Mouse (Mus musculus) adipocyte (in vitro differentiated cells): ENCODE measurements around the gene Prcd.

Experiments
- DNase-seq: peaks from one replicate; pipeline ENCODE4 v3.0.0-alpha.2; 2016; ENCODE audit warnings: low spot score

Prcd gene

DNA sequence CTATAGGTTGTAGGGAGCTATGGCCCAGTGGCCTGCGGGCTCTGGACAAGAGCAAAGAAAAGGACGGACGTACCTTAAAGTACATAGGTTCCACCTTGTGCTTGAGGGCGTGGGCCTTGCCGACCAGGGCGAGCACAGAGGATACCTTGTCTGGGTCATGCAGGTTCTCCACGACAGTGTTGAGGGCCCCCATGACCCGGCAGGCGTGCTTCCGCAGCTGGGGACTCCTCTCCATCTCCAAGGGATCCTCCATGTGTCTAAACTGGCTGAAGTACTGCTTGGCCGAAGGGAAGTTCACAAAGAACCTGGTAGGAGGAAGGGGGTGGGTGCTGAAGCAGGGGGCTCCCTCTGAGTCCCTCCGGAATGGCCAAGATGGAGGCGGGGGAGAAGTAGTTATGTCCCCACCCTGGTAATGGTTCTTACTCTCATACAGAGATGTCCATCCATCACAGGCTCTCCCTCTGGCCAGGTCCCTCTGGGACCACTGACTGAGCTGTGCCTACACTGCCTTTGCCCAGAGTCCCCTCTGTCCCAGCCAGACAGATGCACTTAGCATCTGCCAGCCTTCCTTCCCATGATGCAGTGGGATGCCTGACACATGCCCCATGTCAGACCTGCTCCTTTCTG is 3.5 kb upstream of the Prcd start:
- no peak for DNase-seq

GRCm38 (mm10) chr11:116650811-116651210 is 2.5 kb upstream of the Prcd start:
- peak; percentile 44 for DNase-seq

DNA sequence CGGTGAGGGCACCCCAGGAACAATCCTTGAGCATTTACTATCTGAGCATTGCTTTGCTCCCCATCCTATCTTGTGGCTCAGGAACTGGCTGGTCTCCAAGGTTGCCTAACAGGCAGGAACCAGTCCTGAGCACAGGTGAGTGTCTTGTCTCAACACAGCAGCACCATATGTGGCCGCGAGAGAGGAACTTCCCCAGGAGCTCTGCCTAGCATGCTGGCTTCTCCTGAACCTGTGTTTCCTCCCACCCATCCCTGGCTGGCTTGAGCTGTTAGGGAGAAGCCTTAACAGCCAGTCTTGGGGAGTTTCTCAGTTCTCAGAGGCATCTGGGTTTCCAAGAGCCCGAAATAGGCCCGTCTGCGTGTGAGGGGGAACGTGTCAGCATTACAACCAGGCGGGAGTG is 2.0 kb upstream of the Prcd start:
- no peak for DNase-seq

DNA sequence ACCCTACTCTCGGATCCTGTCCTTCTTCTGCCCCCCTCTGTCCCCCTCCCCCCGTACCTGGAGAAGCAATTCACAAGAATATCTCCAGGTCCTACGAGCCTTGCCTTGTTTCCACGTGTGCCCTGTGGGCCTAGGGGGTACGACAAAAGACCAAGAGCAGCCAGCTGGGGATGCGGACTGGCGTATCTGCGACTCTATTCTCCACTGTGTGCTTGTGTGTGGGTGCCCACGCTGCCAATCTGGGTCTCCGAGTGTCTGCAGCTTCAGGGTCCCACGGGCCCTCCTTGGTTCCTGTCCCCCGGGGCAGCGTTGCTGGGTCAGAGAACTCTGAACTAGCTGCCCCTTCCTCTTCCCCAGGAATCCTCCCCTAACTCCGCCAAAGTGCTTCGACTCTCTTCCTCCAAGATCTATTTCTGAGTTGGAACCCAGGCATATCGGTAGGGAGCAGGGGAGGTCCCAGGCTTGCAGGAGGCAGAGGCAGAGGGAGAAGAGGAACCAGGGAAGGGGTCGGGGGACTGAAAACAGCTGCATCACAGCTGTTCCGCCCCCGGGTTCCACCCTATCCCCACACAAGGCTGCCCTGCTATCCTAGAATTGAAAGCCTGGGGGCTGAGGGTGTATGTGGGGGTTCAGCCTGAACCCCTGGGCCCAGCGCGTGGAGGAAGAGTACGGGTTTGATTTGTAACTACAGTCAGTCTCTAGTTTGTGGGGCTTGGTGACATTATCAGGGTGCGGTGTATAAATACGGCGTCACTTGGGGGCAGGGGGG is 820 bp upstream of the Prcd start:
- no peak for DNase-seq

DNA sequence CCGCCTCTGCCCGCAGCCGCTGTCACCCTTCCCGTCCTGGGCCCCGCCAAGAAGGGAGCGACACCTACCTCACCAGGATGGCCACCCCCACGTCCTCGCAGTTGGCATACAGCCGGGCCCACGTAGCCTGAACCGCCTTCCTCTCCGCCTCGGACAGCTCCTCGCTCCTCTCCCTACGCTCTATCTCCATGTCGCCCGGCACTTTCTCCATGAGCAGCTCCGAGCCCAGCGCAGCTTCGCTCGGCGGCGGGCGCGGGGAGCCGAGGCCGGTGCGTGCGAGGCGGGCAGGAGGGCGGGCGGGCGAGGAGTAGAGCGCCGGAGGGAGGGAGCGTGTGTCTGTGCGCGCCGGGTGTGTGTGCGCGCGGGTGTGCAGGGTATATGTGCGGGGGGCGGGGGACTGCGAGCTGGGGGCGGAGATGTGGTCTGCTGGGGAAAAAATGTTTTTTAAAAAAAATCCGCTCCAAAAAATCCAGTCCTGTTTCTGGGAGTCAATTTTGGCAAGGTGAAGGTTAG is 431 bp downstream of the Prcd start:
- no peak for DNase-seq

DNA sequence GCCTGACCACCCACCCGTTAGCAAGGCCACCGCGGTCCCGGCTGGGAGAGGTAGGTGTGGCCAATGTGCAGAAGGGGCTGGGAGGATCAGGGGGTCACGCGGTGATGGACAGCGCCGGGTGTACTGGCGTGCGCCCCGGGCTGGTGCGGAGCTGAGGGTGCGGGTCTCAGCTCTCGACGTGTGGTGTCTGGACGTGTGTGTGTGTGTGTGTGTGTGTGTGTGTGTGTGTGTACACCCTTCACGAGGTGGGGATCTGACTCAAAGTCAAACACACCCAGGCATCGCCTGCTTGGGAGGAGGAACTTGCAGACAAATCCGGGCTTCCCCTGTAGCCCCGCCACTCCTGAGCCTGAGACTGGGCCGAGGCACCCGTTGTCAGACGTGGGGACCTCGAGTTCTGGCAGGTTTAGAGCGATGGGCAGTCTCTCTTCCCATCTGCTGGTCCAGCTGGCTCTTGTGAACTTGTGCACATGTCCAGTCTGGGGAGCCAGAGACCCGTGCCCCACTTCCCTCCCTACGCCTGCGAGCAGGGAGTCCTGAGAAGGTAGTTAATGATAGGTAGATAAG is 1.0 kb downstream of the Prcd start, which contains the start of gene Cygb:
Cygb (minus strand) TSS at position 59 of the 567 bp plus-strand sequence.
- DNase-seq: no peak

GRCm38 (mm10) chr11:116656348-116657191 is 3.2 kb downstream of the Prcd start:
- DNase-seq: no peak

DNA sequence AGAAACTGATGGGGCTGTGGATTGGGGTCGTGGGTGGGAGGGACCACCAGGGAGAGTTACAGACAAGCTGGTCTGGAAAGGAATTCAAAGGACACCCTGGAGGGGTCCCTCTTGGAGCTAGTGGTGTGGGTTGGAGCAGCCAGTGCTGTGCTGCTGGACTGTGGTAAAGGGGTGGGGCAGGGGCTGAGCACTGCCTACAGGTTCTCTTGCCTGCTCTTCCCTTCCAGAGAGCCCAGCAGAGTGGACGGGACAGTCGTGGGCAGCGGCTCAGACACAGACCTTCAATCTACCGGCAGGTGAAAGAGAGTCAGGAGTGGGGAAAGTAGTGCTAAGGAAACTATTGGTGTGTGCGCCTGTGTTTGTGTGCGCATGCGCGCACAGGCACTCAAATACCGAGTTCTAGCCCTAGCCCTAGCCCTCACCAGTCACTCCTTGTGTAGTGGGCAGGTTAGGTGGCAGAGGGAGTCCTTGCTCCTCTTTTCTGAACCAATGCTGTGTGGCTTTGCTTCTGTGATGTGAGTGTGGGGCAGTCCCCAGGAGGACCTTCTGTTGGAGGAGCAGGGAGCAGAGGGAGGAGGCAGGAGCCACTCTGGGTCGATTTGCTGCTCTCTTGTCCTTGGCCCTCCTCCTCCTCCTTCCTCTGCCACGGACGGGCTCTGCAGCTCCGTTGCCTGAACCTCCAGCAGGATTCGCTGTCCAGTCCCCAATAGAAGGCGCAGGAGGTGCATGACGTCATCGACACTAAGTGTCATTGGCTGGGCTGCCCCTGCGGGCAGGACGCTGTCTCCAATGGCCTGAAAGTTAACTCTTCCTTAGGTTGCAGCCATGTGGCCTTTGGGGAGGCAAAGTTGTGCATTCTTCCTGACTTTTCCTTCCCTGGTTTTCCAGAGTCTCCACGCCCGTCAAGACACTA is 4.2 kb downstream of the Prcd start:
- DNase-seq: peak; percentile 93

DNA sequence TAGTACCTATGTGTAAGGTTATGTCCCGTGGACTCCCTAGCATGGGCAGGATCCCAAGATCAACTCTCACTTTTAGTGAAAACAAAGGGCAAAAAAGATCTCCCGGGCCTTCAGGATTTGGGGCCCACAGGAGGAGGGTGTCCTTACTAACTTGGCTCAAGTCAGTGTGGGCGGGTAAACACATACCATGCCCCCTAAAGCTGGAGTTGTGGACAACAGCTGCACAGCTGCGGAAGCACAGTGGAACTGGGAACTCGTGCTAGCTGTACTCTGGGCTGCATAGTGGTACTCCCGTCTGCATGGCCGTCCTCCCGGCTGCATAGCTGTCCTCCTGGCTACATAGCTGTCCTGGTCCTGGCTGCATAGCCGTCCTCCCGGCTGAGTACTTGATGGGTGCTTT is 4.9 kb downstream of the Prcd start:
- no peak for DNase-seq

DNA sequence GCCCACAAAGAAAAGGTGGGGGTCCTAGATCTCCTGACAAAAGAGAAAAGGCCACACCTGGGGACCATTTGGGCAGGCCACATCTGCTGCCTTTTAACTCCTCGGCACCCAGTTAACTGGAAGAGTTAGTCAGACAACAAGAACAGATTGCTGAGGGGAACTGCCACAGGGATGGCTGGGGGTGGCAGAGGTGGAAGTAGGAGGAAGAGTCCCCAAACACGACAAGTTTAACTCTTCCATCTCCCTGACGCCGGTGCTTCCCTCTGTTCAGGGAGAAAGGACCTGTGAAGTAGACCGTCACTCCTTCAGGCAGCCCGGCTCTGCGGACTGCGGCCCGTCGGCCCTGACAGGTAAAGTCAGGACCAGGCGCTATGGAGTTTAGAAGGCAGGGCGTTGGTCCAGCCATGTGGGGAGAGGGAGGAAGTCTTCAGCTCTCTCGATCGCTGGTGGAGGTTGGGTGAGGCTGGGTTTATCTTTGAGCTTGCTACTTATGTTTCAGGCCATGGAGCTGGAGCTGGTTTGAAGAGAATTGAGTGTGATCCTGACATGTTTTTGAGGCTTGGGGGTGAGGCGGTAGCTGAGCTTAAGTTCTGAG is 5.8 kb downstream of the Prcd start:
- DNase-seq: no peak

DNA sequence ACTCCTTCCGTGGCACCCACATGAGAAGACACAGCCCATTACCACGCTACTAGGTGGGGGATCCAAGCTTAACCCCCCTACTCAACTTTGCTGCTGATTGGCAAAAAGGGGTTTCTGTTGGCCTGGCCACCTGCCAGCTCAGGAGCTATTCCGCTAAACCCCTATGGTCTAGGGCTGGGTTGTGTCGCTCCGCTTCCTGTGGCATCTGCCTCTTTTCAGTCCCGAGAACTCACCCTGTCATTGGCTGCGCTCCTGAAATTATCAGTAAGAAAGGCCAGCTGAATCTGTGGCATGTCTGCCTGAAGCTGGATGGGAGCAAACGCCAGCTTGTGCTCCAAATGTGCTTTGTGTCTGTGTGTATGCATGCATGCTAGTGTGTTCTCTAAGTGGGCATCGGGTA is 6.8 kb downstream of the Prcd start:
- DNase-seq: no peak

DNA sequence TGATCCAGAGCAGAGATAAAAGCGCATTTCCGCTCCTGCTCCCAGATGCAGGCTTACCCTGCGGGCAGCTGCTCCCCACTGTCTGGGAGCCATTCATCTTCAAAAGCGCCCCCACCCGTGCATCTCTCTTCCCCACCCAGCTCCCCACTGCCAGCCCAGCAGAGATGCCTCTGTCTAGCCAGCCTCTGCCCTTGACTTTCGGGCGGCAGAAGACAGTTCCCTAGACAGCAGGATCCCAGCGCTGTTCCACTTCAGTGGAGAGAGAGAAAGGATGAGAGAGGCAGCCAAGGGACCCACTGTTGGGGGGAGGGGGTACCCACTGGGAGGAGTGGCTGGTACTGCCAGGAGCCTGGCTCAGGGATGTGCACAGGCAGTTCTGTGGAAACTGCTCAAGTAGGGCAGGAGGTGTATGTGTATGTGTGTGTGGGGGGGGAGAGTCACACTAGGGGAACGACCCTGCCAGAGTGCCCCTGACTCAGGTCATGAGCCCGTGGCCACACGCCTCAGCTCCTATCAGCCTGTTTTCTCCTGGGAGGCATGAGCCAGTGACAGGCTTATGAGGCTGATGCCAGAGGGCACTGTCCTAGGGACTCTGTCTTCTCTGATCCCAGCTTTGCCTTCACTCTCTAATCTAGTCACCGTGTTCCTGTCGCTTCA is 8.1 kb downstream of the Prcd start:
- no peak for DNase-seq

- peak; percentile 86 for DNase-seq
Observed at GRCm38 (mm10) chr11:116661948-116662377, 8.6 kb downstream of the Prcd start.

DNA sequence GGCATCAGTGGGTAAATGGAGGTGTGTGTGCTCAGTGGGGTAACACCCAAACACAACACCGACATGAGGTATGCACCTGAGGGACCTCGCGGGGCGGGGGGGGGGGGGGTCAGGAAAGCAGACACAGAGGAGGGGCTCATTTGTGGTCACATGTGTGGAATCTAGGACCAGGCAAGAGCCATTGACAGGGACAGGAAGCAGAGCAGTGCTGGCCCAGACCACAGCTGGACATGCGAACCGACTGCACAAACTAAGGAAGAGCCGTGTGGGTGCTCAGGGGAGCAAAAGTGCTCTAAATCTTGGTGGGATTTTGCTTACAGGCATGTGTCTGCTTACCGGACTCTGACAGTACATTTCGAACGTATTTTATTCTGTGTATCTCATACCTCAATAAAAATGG is 12.0 kb downstream of the Prcd start:
- no peak for DNase-seq

DNA sequence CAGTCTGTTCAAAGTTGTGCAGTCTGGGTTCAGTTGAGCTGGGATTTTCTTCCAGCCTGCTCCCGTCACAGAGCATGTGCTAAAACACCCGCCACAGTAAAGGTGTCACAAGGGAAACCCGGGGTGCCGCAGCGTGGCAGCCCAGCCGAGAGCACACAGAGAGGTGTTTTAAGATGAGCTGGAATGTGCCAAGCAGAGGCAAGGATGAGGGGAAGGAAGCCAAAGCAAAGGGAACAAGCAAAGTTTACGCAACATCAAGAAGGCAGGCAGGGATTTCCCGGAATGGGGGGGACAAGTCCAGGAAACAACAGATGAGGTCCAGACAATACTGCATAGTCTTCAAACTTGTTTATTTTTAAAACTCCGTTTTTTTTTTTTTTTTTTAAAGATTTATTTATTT is 13.2 kb downstream of the Prcd start:
- peak; percentile 92 for DNase-seq

DNA sequence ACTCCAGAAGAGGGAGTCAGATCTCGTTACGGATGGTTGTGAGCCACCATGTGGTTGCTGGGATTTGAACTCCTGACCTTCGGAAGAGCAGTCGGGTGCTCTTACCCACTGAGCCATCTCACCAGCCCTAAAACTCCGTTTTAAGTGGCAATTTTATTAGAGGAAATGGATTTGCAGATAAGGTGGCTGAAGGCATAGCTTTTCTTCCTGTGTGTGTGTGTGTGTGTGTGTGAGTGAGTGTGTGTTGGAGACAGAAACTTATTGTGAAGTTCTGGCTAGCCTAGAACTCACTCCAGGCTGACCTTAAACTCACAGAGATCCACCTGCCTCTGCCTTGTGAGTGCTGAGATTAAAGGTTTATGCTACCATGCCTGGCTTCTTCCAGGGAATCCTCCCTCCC is 13.7 kb downstream of the Prcd start:
- peak; percentile 40 for DNase-seq

GRCm38 (mm10) chr11:116667930-116668329 is 14.6 kb downstream of the Prcd start:
- no peak for DNase-seq

- no peak for DNase-seq
Observed at GRCm38 (mm10) chr11:116668381-116668825, 15.1 kb downstream of the Prcd start.

GRCm38 (mm10) chr11:116668839-116669238 is 15.5 kb downstream of the Prcd start:
- DNase-seq: no peak

DNA sequence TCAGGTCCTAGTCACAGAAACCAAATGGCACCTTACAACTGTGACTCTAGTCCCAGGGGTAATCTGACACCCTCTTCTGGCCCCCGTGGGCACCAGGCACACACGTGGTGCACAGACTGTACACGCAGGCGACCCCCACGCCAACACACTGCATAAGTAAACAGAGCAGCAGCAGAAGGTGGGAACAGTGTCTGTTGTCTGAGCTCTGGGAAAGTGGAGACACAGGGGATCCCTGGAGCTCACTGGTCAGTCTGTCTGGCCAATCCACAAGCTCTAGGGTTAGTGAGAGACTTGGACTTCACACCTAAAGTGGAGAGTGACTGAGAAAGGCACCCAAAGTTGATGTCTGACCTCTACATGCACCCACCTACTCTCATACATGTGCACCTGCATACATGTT is 16.0 kb downstream of the Prcd start:
- no peak for DNase-seq
